Mouse (Mus musculus): ENCODE data around the gene Eea1.

GRCm38 (mm10) chr10:95904668-95905067 is 35.8 kb upstream of the Eea1 start:
- TF ChIP-seq POLR2A (IDR thresholded peaks at IDR 0.05; ENCODE audit: low read depth, low read length) = no peak
- TF ChIP-seq CTCF (IDR thresholded peaks at IDR 0.05; ENCODE audit: extremely low read depth, insufficient read depth, insufficient read length, insufficient replicate concordance) = no peak
